Mouse (Mus musculus): ENCODE measurements around the gene Dgcr8. TPM values are rescaled to one million over a fixed set of nuclear protein-coding genes. Genes with fewer than 3 reads are reported as not detected.

Gene Dgcr8
- polyA plus RNA-seq, 1 experiment from 2014 or later: 32.4 TPM

- Histone ChIP-seq H3K4me3 (replicated peaks) (no peak overlapping the region), H3K9me3 (replicated peaks) (no peaks in the 10 kb centered on the region), H3K36me3 (peaks cover 23% of the 10 kb centered on the region), H3K4me1 (peaks cover 34% of the 10 kb centered on the region), H3K9ac (no peak overlapping the region; the same call in 1 of the 2 replicates), H3K4me2 (no peak overlapping the region), H3K27ac (no peak overlapping the region), H3K27me3 (no peaks in the 10 kb centered on the region)
- WGBS: 83% methylated on average over 3 of the region's 3 CpGs
- no peak for ATAC-seq (replicated peaks; ENCODE audit: low FRiP score)
Observed at GRCm38 (mm10) chr16:18231047-18231446, 58.0 kb downstream of the Dgcr8 start.

- Histone ChIP-seq H3K36me3 (peaks cover 27% of the 10 kb centered on the region), H3K27me3 (no peaks in the 10 kb centered on the region), H3K4me3 (replicated peaks) (no peak overlapping the region), H3K27ac (no peak overlapping the region), H3K4me1 (peaks cover 30% of the 10 kb centered on the region), H3K4me2 (no peak overlapping the region), H3K9ac (no peak overlapping the region), H3K9me3 (replicated peaks) (no peaks in the 10 kb centered on the region)
- no peak for ATAC-seq (replicated peaks; ENCODE audit: low FRiP score)
- 90% methylated on average over 6 of the region's 6 CpGs for WGBS
Observed at GRCm38 (mm10) chr16:18230617-18231016, 58.4 kb downstream of the Dgcr8 start.

GRCm38 (mm10) chr16:18229622-18230021 is 59.4 kb downstream of the Dgcr8 start:
- ATAC-seq (replicated peaks; ENCODE audit: low FRiP score): 0 out of 2 replicates have a peak, but pooled peaks have one; percentile 20
- H3K9ac ChIP-seq: no peak overlapping the region
- H3K4me2 ChIP-seq: no peak overlapping the region

GRCm38 (mm10) chr16:18228856-18229255 is 60.2 kb downstream of the Dgcr8 start:
- Histone ChIP-seq H3K4me3 (replicated peaks) (no peak overlapping the region), H3K27ac (no peak overlapping the region), H3K4me2 (no peak overlapping the region), H3K9ac (no peak overlapping the region), H3K4me1 (peaks cover 21% of the 10 kb centered on the region), H3K9me3 (replicated peaks) (no peaks in the 10 kb centered on the region), H3K27me3 (no peaks in the 10 kb centered on the region), H3K36me3 (peaks cover 44% of the 10 kb centered on the region)
- ATAC-seq (replicated peaks; ENCODE audit: low FRiP score): no peak
- WGBS: 87% methylated on average over 4 of the region's 4 CpGs

More at GRCm38 (mm10) chr16:18229622-18230021, 59.4 kb downstream of the Dgcr8 start:
- no peaks in the 10 kb centered on the region for H3K9me3 ChIP-seq (replicated peaks)
- peaks cover 37% of the 10 kb centered on the region for H3K36me3 ChIP-seq
- peaks cover 28% of the 10 kb centered on the region for H3K4me1 ChIP-seq
- 60% methylated on average over 11 of the region's 11 CpGs for WGBS
- H3K27ac ChIP-seq: no peak overlapping the region
- H3K4me3 ChIP-seq (replicated peaks): no peak overlapping the region
- H3K27me3 ChIP-seq: no peaks in the 10 kb centered on the region

GRCm38 (mm10) chr16:18227897-18228422 is 61.1 kb downstream of the Dgcr8 start:
- Histone ChIP-seq H3K9ac (no peak overlapping the region), H3K9me3 (replicated peaks) (no peaks in the 10 kb centered on the region), H3K36me3 (peaks cover 53% of the 10 kb centered on the region), H3K4me1 (peaks cover 14% of the 10 kb centered on the region), H3K4me3 (replicated peaks) (no peak overlapping the region), H3K4me2 (no peak overlapping the region), H3K27me3 (no peaks in the 10 kb centered on the region), H3K27ac (no peak overlapping the region)
- WGBS: 91% methylated on average over 20 of the region's 20 CpGs
- no peak for ATAC-seq (replicated peaks; ENCODE audit: low FRiP score)

GRCm38 (mm10) chr16:18227187-18227586 is 61.9 kb downstream of the Dgcr8 start:
- Histone ChIP-seq H3K9me3 (replicated peaks) (no peaks in the 10 kb centered on the region), H3K4me1 (peaks cover 14% of the 10 kb centered on the region), H3K27ac (no peak overlapping the region), H3K9ac (no peak overlapping the region), H3K27me3 (no peaks in the 10 kb centered on the region), H3K4me2 (no peak overlapping the region), H3K4me3 (replicated peaks) (no peak overlapping the region), H3K36me3 (peaks cover 60% of the 10 kb centered on the region)
- ATAC-seq (replicated peaks; ENCODE audit: low FRiP score): no peak
- WGBS: 86% methylated on average over 13 of the region's 13 CpGs

- no peak overlapping the region for H3K27ac ChIP-seq
- no peak overlapping the region for H3K4me2 ChIP-seq
- no peak overlapping the region for H3K9ac ChIP-seq
- H3K36me3 ChIP-seq: peaks cover 53% of the 10 kb centered on the region
- H3K9me3 ChIP-seq (replicated peaks): no peaks in the 10 kb centered on the region
- H3K4me1 ChIP-seq: peaks cover 15% of the 10 kb centered on the region
- no peak for ATAC-seq (replicated peaks; ENCODE audit: low FRiP score)
- H3K27me3 ChIP-seq: no peaks in the 10 kb centered on the region
- 83% methylated on average over 11 of the region's 11 CpGs for WGBS
- H3K4me3 ChIP-seq (replicated peaks): no peak overlapping the region
Observed at GRCm38 (mm10) chr16:18222188-18222587, 66.9 kb downstream of the Dgcr8 start.

- Histone ChIP-seq H3K27ac (no peak overlapping the region), H3K36me3 (peaks cover 47% of the 10 kb centered on the region), H3K9ac (no peak overlapping the region), H3K4me2 (no peak overlapping the region), H3K9me3 (replicated peaks) (no peaks in the 10 kb centered on the region), H3K4me3 (replicated peaks) (no peak overlapping the region), H3K4me1 (peaks cover 15% of the 10 kb centered on the region), H3K27me3 (no peaks in the 10 kb centered on the region)
- 75% methylated on average over 11 of the region's 11 CpGs for WGBS
- ATAC-seq (replicated peaks; ENCODE audit: low FRiP score): no peak
Observed at GRCm38 (mm10) chr16:18221543-18221898, 67.5 kb downstream of the Dgcr8 start.

GRCm38 (mm10) chr16:18220856-18221542 is 68.0 kb downstream of the Dgcr8 start:
- Histone ChIP-seq H3K4me3 (replicated peaks) (no peak overlapping the region), H3K9ac (no peak overlapping the region), H3K4me1 (peaks cover 15% of the 10 kb centered on the region), H3K27me3 (no peaks in the 10 kb centered on the region), H3K4me2 (no peak overlapping the region), H3K27ac (no peak overlapping the region), H3K9me3 (replicated peaks) (no peaks in the 10 kb centered on the region), H3K36me3 (peaks cover 42% of the 10 kb centered on the region)
- ATAC-seq (replicated peaks; ENCODE audit: low FRiP score): no peak
- WGBS: 80% methylated on average over 6 of the region's 6 CpGs

- peak; percentile 76 for ATAC-seq (replicated peaks; ENCODE audit: low FRiP score)
- WGBS: 53% methylated on average over 8 of the region's 8 CpGs
- Histone ChIP-seq H3K4me1 (peaks cover 15% of the 10 kb centered on the region), H3K4me2 (no peak overlapping the region), H3K9ac (no peak overlapping the region), H3K27me3 (no peaks in the 10 kb centered on the region), H3K9me3 (replicated peaks) (no peaks in the 10 kb centered on the region), H3K4me3 (replicated peaks) (no peak overlapping the region), H3K27ac (no peak overlapping the region), H3K36me3 (peaks cover 32% of the 10 kb centered on the region)
Observed at GRCm38 (mm10) chr16:18220001-18220400, 69.0 kb downstream of the Dgcr8 start.

GRCm38 (mm10) chr16:18218580-18218996 is 70.5 kb downstream of the Dgcr8 start:
- WGBS: 76% methylated on average over 9 of the region's 9 CpGs
- Histone ChIP-seq H3K9me3 (replicated peaks) (no peaks in the 10 kb centered on the region), H3K9ac (no peak overlapping the region), H3K27ac (no peak overlapping the region), H3K4me3 (replicated peaks) (no peak overlapping the region), H3K4me1 (peaks cover 15% of the 10 kb centered on the region), H3K4me2 (no peak overlapping the region), H3K36me3 (peaks cover 18% of the 10 kb centered on the region), H3K27me3 (no peaks in the 10 kb centered on the region)
- no peak for ATAC-seq (replicated peaks; ENCODE audit: low FRiP score)

GRCm38 (mm10) chr16:18217579-18217978 is 71.5 kb downstream of the Dgcr8 start, which contains the start of gene Ccdc188:
Gene Ccdc188 (plus strand): TSS chr16:18217879.
- peaks cover 15% of the 10 kb centered on the region for H3K4me1 ChIP-seq
- H3K4me2 ChIP-seq: no peak within 1 kb of the TSS
- no peak for ATAC-seq (replicated peaks; ENCODE audit: low FRiP score)
- no peak within 1 kb of the TSS for H3K9ac ChIP-seq
- no peak within 1 kb of the TSS for H3K4me3 ChIP-seq (replicated peaks)
- WGBS: 89% methylated on average over 4 of the region's 4 CpGs
- H3K27me3 ChIP-seq: no peaks in the 10 kb centered on the region
- no peaks in the 10 kb centered on the region for H3K9me3 ChIP-seq (replicated peaks)
- H3K36me3 ChIP-seq: peaks cover 8% of the 10 kb centered on the region
- H3K27ac ChIP-seq: no peak within 1 kb of the TSS

Data from kidney, embryonic 15.5 days (tissue).